Mouse (Mus musculus) retina, postnatal 7 days (tissue): Measurements from ENCODE around the gene Dand5.

Experiments
- DNase-seq: peaks from one replicate; pipeline ENCODE4 v3.0.0-alpha.2; 2012; ENCODE audit warnings: low read depth, low spot score

Dand5 gene

GRCm38 (mm10) chr8:84771000-84771687 lies 51.5 kb downstream of the Dand5 start:
- DNase-seq: no peak

DNA sequence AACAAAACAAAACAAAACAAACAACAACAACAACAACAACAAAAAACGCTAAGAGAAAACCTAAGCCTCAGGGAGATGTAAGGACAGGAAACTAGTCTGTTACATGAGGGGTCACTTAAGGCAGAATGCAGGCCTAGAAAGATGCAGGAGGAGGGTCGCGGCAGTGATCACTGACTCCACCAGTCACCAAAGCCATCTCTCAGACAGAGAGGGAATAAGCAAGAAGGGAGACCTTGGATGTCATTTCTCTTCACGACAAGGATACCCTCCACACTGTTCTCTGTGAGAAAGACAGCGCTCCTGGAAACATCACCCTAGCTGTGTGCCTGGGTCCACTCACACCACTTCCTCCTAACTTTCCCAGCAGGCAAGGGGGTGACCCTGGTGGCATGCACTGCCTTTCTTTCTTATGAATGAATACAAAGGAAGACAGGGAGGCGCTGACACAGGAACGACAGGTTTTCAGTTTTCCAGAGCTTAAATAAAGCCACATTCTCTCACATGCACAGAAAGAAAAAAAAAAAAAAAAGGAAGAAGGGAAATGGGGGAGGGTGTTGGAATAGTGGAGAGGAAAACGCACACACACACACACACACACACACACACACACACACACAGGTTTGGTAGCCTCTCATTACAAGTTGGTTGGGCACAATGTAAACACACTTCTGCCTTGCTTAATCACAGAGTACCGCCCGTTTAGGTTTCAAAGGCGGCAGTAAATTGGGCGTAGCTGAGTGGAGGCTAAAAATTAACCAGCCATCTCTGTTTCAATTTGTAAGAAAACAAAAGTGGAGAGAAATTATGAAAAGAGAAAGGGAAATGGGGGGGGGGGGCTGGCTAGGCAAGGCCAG lies 52.3 kb downstream of the Dand5 start:
- DNase-seq: no peak

DNA sequence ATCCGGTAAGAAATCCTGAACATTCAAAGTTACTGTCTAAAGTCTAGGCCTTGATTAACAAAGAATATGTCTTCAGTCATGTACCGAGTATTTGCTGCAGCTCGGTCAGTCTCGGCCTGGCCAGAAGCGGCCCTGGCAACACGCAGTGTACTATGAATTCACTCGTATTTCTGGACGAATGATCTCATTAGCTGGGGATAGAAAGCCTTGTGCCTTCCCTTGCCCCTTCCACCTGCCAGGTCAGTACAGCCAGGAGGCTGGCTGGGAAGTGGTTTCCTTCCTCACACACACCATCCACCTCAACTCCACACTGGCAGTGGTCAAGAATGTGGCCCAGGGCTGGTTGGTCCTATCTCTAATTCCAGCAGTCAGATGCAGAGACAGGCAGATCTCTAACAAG lies 53.3 kb downstream of the Dand5 start:
- DNase-seq: no peak

DNA sequence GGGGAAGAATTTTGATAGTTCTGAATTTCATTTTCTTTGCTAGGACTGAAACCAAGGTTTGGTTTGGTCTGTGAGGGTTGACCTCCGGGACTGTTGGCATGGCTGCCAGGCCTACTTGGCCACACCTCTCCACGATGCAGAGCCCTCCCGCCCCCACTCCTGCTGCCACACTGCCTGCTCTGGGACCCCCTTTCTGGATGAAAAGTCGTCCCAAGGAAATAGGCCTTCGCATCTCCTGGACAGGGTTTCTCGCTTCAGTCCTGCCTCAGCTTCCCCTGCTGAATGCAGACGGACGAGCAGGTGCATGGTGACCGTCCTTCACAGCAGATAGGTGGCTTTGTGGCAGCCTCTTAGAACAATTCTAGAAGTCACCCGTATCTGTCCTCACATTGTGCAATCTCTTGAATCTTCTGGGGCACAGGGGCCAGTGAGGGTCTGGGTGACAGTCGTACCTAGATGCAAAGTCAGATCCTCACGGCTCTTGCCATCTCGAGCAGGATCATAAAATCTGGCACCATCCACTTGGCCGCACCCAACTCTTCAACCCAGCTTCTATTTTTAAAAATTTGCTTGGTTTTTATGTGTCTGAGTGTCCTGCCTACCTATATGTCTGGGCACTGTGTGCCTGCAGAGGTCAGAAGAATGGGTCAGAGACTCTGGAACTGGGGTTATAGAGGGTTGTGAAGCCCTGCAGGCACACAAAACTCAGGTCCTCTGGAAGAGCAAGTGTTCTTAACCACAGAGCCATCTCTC lies 54.1 kb downstream of the Dand5 start:
- no peak for DNase-seq

GRCm38 (mm10) chr8:84767221-84767620 lies 55.4 kb downstream of the Dand5 start:
- DNase-seq: no peak

DNA sequence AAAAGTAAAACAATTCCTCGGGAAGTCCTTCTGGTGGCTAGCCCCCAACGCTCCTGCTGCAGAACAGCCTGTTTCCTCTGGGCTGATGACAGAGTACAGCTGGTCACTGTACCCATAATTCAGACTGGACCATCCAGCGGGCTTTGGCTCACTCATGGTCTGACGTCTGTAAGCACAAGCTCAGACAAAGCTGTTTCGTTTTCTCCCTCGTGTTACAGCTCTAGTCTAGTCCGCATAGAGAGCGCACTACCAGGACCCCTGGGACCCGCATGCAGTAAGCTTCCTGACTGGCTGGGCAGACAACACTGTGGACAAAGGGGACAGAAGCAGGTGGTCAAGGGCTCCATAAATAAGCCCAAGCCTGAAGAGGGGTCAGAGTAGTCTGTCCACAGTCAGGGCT lies 56.2 kb downstream of the Dand5 start:
- DNase-seq: no peak

DNA sequence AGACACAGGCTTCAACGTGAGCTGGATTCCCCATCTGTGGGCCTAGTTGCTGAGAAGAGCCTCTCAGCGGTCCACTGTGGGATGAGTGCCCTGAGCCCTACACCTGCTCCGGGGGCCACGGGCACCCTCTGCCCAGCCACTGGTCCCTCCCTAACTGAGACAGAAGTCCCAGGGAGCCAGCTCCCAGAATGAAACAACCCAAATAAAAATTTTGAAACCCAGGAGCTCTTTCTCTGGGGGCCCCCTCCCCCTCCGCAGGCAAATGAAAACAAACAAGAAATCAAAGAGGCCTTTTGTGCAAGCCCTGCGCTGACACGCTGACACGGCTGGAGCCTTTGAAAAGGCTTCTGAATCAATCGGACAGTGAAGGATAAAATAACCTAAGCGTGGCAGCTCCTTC lies 57.0 kb downstream of the Dand5 start:
- no peak for DNase-seq
